Mouse (Mus musculus) forebrain, embryonic 10.5 days (tissue): ENCODE measurements around the gene Slc38a6. TPM values are rescaled to one million over a fixed set of nuclear protein-coding genes. Genes with fewer than 3 reads are reported as not detected.
A peak's percentile ranks its signal among the peaks of the same experiment; 100 is the strongest.

ENCODE experiments used
- DNase-seq: peaks from one replicate; pipeline ENCODE4 v3.0.0-alpha.2; 2017; ENCODE audit warnings: low spot score; ENCODE audit errors: extremely low spot score
- H3K27ac ChIP-seq: fragments of 300-500 bp; sonication (generic); 2 replicates; pipeline ENCODE4 v1.5.1; 2016; ENCODE audit warnings: mild to moderate bottlenecking
- H3K27me3 ChIP-seq: fragments of 300-500 bp; sonication (generic); 2 replicates; pipeline ENCODE4 v1.6.1; 2016; ENCODE audit warnings: mild to moderate bottlenecking; ENCODE audit not compliant: poor library complexity, severe bottlenecking
- H3K36me3 ChIP-seq: fragments of 300-500 bp; sonication (generic); replicated peaks from 2 replicates; pipeline ENCODE4 v1.6.1; 2016; ENCODE audit warnings: mild to moderate bottlenecking, moderate library complexity
- H3K4me1 ChIP-seq: fragments of 300-500 bp; sonication (generic); 2 replicates; pipeline ENCODE4 v1.6.1; 2016
- H3K4me3 ChIP-seq: fragments of 300-500 bp; sonication (generic); 2 replicates; pipeline ENCODE4 v1.5.1; 2016; ENCODE audit warnings: mild to moderate bottlenecking, moderate library complexity
- H3K9me3 ChIP-seq: fragments of 300-500 bp; sonication (generic); 2 replicates; pipeline ENCODE4 v1.6.1; 2016; ENCODE audit warnings: mild to moderate bottlenecking, moderate library complexity
- WGBS: fragments of 180-500 bp; shearing (Covaris S2); methylation state at CpG from one replicate; pipeline ENCODE4 v1.1.7; 2016; 5-methylcytosine and 5-hydroxymethylcytosine counted together
- polyA plus RNA-seq: library from polyadenylated mRNA; unstranded; fragments of >200 nt; fragmentation: Nextera tagmentation; extraction: Ambion mirVana; gene quantifications from 2 replicates; pipeline ENCODE4 v1.2.1, GENCODE M21; 2016

Slc38a6 gene
- polyA plus RNA-seq, result 8.9 and 10.5 TPM in 2 replicates

GRCm38 (mm10) chr12:73286287-73287092 lies at the start of gene Slc38a6, which contains the start of gene Trmt5:
Gene Slc38a6, plus strand, starts transcription at chr12:73286779.
Gene Trmt5, minus strand, starts transcription at chr12:73286710.
- peak; percentile 94 for DNase-seq
- Histone ChIP-seq H3K4me3 (peak within 1 kb of the TSS; percentile 80), H3K27ac (peak within 1 kb of the TSS; percentile 92), H3K27me3 (no peaks in the 10 kb centered on the region), H3K4me1 (peaks cover 23% of the 10 kb centered on the region), H3K36me3 (peaks cover 37% of the 10 kb centered on the region), H3K9me3 (peaks cover 6% of the 10 kb centered on the region; the same call in 1 of the 2 replicates)
- WGBS, result under 1% methylated on average over 53 of the region's 53 CpGs

GRCm38 (mm10) chr12:73241960-73242359 lies 44.6 kb upstream of the Slc38a6 start:
- no peak overlapping the region for H3K4me3 ChIP-seq
- H3K9me3 ChIP-seq, result no peaks in the 10 kb centered on the region
- no peak overlapping the region for H3K27ac ChIP-seq
- H3K36me3 ChIP-seq, result no peaks in the 10 kb centered on the region
- no peak for DNase-seq
- WGBS, result 81% methylated on average over 10 of the region's 10 CpGs
- 0 out of 2 replicates have a peak, but pooled peaks cover 4% of the 10 kb centered on the region for H3K4me1 ChIP-seq
- no peaks in the 10 kb centered on the region for H3K27me3 ChIP-seq

- H3K4me1 ChIP-seq, result 0 out of 2 replicates have a peak, but pooled peaks cover 4% of the 10 kb centered on the region
- no peaks in the 10 kb centered on the region for H3K36me3 ChIP-seq
- no peaks in the 10 kb centered on the region for H3K9me3 ChIP-seq
- H3K4me3 ChIP-seq, result no peak overlapping the region
- H3K27me3 ChIP-seq, result no peaks in the 10 kb centered on the region
- H3K27ac ChIP-seq, result no peak overlapping the region
- no peak for DNase-seq
- 86% methylated on average over 5 of the region's 5 CpGs for WGBS
Observed at GRCm38 (mm10) chr12:73245687-73246086, 40.9 kb upstream of the Slc38a6 start.

GRCm38 (mm10) chr12:73255006-73255405 lies 31.6 kb upstream of the Slc38a6 start:
- Histone ChIP-seq H3K36me3 (0 out of 2 replicates have a peak, but pooled peaks cover 2% of the 10 kb centered on the region), H3K27me3 (no peaks in the 10 kb centered on the region), H3K4me1 (no peaks in the 10 kb centered on the region), H3K27ac (no peak overlapping the region), H3K4me3 (no peak overlapping the region), H3K9me3 (no peaks in the 10 kb centered on the region)
- DNase-seq, result no peak
- WGBS, result 66% methylated on average over 2 of the region's 2 CpGs

- no peak overlapping the region for H3K4me3 ChIP-seq
- 0 out of 2 replicates have a peak, but pooled peaks cover 2% of the 10 kb centered on the region for H3K36me3 ChIP-seq
- H3K9me3 ChIP-seq, result peaks cover 10% of the 10 kb centered on the region
- no peaks in the 10 kb centered on the region for H3K27me3 ChIP-seq
- 95% methylated on average over 6 of the region's 6 CpGs for WGBS
- no peak for DNase-seq
- H3K27ac ChIP-seq, result no peak overlapping the region
- no peaks in the 10 kb centered on the region for H3K4me1 ChIP-seq
Observed at GRCm38 (mm10) chr12:73259269-73259668, 27.3 kb upstream of the Slc38a6 start.

GRCm38 (mm10) chr12:73260339-73260738 lies 26.2 kb upstream of the Slc38a6 start:
- DNase-seq, result no peak
- H3K27me3 ChIP-seq, result no peaks in the 10 kb centered on the region
- 91% methylated on average over 1 of the region's 1 CpGs for WGBS
- no peak overlapping the region for H3K27ac ChIP-seq
- H3K9me3 ChIP-seq, result peaks cover 10% of the 10 kb centered on the region
- 0 out of 2 replicates have a peak, but pooled peaks cover 2% of the 10 kb centered on the region for H3K36me3 ChIP-seq
- no peak overlapping the region for H3K4me3 ChIP-seq
- no peaks in the 10 kb centered on the region for H3K4me1 ChIP-seq

- Histone ChIP-seq H3K9me3 (peaks cover 10% of the 10 kb centered on the region), H3K4me3 (no peak overlapping the region), H3K4me1 (no peaks in the 10 kb centered on the region), H3K27me3 (no peaks in the 10 kb centered on the region), H3K36me3 (no peaks in the 10 kb centered on the region), H3K27ac (no peak overlapping the region)
- DNase-seq, result no peak
- WGBS, result 83% methylated on average over 3 of the region's 3 CpGs
Observed at GRCm38 (mm10) chr12:73265381-73265978, 21.1 kb upstream of the Slc38a6 start.

GRCm38 (mm10) chr12:73266597-73266996 lies 20.0 kb upstream of the Slc38a6 start:
- no peak for DNase-seq
- whole genome bisulfite sequencing, result 77% methylated on average over 1 of the region's 1 CpGs
- Histone ChIP-seq H3K4me1 (no peaks in the 10 kb centered on the region), H3K9me3 (peaks cover 10% of the 10 kb centered on the region), H3K36me3 (no peaks in the 10 kb centered on the region), H3K27me3 (no peaks in the 10 kb centered on the region), H3K27ac (no peak overlapping the region), H3K4me3 (no peak overlapping the region)

GRCm38 (mm10) chr12:73268497-73268896 lies 18.1 kb upstream of the Slc38a6 start:
- no peaks in the 10 kb centered on the region for H3K4me1 ChIP-seq
- H3K27ac ChIP-seq, result no peak overlapping the region
- H3K9me3 ChIP-seq, result no peaks in the 10 kb centered on the region
- H3K4me3 ChIP-seq, result no peak overlapping the region
- WGBS, result 82% methylated on average over 1 of the region's 1 CpGs
- no peaks in the 10 kb centered on the region for H3K27me3 ChIP-seq
- no peak for DNase-seq
- H3K36me3 ChIP-seq, result peaks cover 11% of the 10 kb centered on the region

- WGBS, result 92% methylated on average over 3 of the region's 3 CpGs
- DNase-seq, result no peak
- Histone ChIP-seq H3K27me3 (no peaks in the 10 kb centered on the region), H3K4me3 (no peak overlapping the region), H3K27ac (no peak overlapping the region), H3K4me1 (no peaks in the 10 kb centered on the region), H3K36me3 (peaks cover 20% of the 10 kb centered on the region), H3K9me3 (no peaks in the 10 kb centered on the region)
Observed at GRCm38 (mm10) chr12:73269531-73269930, 17.0 kb upstream of the Slc38a6 start.

GRCm38 (mm10) chr12:73269933-73270332 lies 16.6 kb upstream of the Slc38a6 start:
- H3K27me3 ChIP-seq, result no peaks in the 10 kb centered on the region
- WGBS, result 92% methylated on average over 4 of the region's 4 CpGs
- no peaks in the 10 kb centered on the region for H3K9me3 ChIP-seq
- H3K36me3 ChIP-seq, result peaks cover 24% of the 10 kb centered on the region
- H3K4me1 ChIP-seq, result no peaks in the 10 kb centered on the region
- no peak for DNase-seq
- no peak overlapping the region for H3K27ac ChIP-seq
- no peak overlapping the region for H3K4me3 ChIP-seq

- Histone ChIP-seq H3K27ac (no peak overlapping the region), H3K4me3 (no peak overlapping the region), H3K36me3 (peaks cover 69% of the 10 kb centered on the region), H3K4me1 (no peaks in the 10 kb centered on the region), H3K9me3 (peaks cover 20% of the 10 kb centered on the region), H3K27me3 (no peaks in the 10 kb centered on the region)
- DNase-seq, result no peak
- 92% methylated on average over 3 of the region's 3 CpGs for WGBS
Observed at GRCm38 (mm10) chr12:73274921-73275320, 11.7 kb upstream of the Slc38a6 start.

GRCm38 (mm10) chr12:73287609-73288008 lies 1.0 kb downstream of the Slc38a6 start:
- 76% methylated on average over 8 of the region's 8 CpGs for WGBS
- DNase-seq, result no peak
- Histone ChIP-seq H3K4me1 (peaks cover 23% of the 10 kb centered on the region), H3K36me3 (peaks cover 34% of the 10 kb centered on the region), H3K9me3 (no peaks in the 10 kb centered on the region), H3K27ac (no peak overlapping the region), H3K27me3 (no peaks in the 10 kb centered on the region), H3K4me3 (peak overlapping the region; percentile 80)
